Mouse (Mus musculus): Measurements from ENCODE around the gene Fahd2a. TPM values are rescaled to one million over a fixed set of nuclear protein-coding genes. Genes with fewer than 3 reads are reported as not detected.

Fahd2a gene
- total and polyA plus RNA-seq, 2 experiments from 2014 or later = 26.3 to 27.4 TPM

DNA sequence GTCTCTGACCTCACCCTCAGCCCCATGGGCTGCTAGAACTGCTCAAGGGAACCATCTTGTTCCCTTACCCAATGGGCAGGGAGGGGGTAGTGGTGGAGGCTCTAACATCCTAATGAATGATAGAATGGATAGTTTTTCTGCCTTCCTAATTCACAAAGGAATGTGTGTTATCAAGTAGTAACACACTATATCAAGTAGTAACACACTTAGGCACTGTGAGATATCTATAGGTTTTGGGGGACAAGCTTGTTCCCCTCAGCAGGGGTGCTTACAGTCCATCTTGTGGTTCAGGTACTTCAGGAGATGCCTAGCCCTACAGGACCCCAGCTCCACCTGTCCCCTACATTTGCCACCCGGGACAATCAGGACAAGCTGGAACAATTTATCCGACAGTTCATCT, 8.8 kb downstream of the Fahd2a start:
- Histone ChIP-seq H3K4me2 (ENCODE audit: low read depth) (no peak overlapping the region), H3K27me3 (ENCODE audit: insufficient read depth, low read length) (no peaks in the 10 kb centered on the region), H3K9me3 (ENCODE audit: low read length) (no peaks in the 10 kb centered on the region), H3K4me3 (ENCODE audit: low read depth, low read length) (no peak overlapping the region), H3K36me3 (ENCODE audit: insufficient read depth) (peaks cover 14% of the 10 kb centered on the region), H3K9ac (no peak overlapping the region), H3K4me1 (ENCODE audit: insufficient read depth) (no peaks in the 10 kb centered on the region), H3K27ac (ENCODE audit: low read depth, low read length) (no peak overlapping the region)
- no peak for ATAC-seq
- TF ChIP-seq CTCF (IDR thresholded peaks at IDR 0.05; ENCODE audit: low read depth) = no peak
- DNase-seq = no peak
- 93% methylated on average over 2 of the region's 2 CpGs for WGBS

DNA sequence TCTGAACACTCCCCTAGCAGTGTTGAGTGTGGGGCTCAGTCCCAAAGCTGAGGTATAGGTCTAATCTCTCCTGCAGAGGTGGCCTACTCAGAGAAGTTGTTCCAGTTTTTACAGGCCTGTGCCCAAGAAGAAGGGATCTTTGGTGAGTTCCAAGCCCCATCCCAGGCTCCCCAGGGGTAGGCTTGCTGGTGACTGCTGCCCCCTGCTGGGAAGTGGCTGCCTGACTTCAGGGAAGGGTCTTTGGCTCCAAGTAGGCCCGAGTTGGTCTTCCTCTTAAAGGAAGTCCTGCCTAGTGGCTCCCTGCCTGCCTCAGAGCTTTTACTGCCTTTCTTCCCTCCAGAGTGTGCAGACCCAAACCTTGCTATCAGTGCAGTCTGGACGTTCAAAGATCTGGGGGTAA, 9.2 kb downstream of the Fahd2a start:
- ATAC-seq = no peak
- Histone ChIP-seq H3K4me1 (ENCODE audit: insufficient read depth) (no peaks in the 10 kb centered on the region), H3K9ac (no peak overlapping the region), H3K27ac (ENCODE audit: low read depth, low read length) (no peak overlapping the region), H3K9me3 (ENCODE audit: low read length) (no peaks in the 10 kb centered on the region), H3K36me3 (ENCODE audit: insufficient read depth) (peaks cover 14% of the 10 kb centered on the region), H3K27me3 (ENCODE audit: insufficient read depth, low read length) (no peaks in the 10 kb centered on the region), H3K4me3 (ENCODE audit: low read depth, low read length) (no peak overlapping the region), H3K4me2 (ENCODE audit: low read depth) (no peak overlapping the region)
- TF ChIP-seq CTCF (IDR thresholded peaks at IDR 0.05; ENCODE audit: low read depth) = peak; percentile 55
- DNase-seq = no peak
- 33% methylated on average over 2 of the region's 2 CpGs for WGBS

DNA sequence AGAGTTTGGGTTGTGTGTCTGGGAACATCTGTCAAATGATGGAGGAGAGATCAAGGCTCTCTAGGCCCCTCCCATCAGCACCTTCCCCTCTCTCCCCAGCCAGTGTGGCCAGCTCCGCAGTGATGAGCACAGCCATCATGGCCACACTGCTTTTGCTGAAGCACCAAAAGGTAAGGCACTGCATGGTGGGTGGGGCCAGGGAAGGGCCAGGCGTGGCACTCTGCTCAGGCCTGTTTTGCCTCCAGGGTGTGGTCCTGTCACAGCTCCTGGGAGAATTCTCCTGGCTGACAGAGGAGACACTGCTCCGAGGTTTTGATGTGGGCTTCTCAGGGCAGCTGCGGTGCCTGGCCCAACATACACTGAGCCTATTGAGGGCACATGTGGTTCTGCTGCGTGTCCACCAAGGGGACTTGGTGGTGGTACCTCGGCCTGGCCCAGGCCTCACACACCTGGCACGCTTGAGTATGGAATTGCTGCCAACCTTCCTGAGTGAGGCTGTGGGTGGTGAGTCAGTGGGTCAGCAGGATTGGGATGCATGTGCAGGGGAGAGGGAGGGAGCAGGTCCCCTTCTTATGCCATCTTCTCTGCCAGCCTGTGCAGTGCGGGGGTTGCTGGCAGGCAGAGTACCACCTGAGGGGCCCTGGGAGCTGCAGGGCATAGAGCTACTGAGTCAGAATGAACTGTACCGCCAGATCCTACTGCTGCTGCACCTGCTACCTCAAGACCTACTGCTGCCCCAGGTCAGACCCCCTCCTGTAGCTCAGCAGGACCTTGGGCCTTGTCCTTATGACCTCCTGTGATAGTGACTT, 10.7 kb downstream of the Fahd2a start:
- 89% methylated on average over 9 of the region's 9 CpGs for WGBS
- no peak for DNase-seq
- no peak for TF ChIP-seq CTCF (IDR thresholded peaks at IDR 0.05; ENCODE audit: low read depth)

DNA sequence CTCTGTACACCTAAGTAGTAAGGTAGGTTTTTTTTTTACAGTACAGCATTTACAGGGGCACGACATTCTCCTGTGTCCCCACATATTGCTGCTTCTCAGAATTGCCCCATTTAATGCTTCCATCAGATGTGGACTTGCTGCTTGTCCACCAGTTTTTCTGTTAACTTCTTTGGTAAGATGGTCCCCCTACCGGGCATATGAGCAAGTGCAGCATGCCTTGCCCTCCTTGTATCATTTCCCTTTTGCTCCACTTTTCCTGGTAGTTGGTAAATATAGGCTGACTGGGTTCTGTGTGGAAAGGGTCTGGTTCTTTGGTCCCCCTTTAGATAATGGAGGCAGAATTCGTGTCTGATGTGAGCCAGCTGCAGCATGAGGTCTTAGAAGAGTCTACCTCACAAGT, 14.1 kb downstream of the Fahd2a start:
- Histone ChIP-seq H3K4me1 (ENCODE audit: insufficient read depth) (no peaks in the 10 kb centered on the region), H3K9ac (no peak overlapping the region), H3K27ac (ENCODE audit: low read depth, low read length) (no peak overlapping the region), H3K27me3 (ENCODE audit: insufficient read depth, low read length) (no peaks in the 10 kb centered on the region), H3K4me2 (ENCODE audit: low read depth) (no peak overlapping the region), H3K9me3 (ENCODE audit: low read length) (no peaks in the 10 kb centered on the region), H3K36me3 (ENCODE audit: insufficient read depth) (no peaks in the 10 kb centered on the region; the same call in 1 of the 2 replicates), H3K4me3 (ENCODE audit: low read depth, low read length) (no peak overlapping the region)
- TF ChIP-seq CTCF (IDR thresholded peaks at IDR 0.05; ENCODE audit: low read depth) = peak; percentile 85
- DNase-seq (peak; percentile 70), ATAC-seq (no peak; the same call in 1 of the 2 replicates)
- 27% methylated on average over 3 of the region's 3 CpGs for WGBS

More for the DNA sequence above, 10.7 kb downstream of the Fahd2a start:
- H3K4me2 ChIP-seq (ENCODE audit: low read depth) = no peak overlapping the region
- ATAC-seq = no peak
- no peaks in the 10 kb centered on the region for H3K9me3 ChIP-seq (ENCODE audit: low read length)
- H3K4me3 ChIP-seq (ENCODE audit: low read depth, low read length) = no peak overlapping the region
- peaks cover 14% of the 10 kb centered on the region for H3K36me3 ChIP-seq (ENCODE audit: insufficient read depth)
- no peaks in the 10 kb centered on the region for H3K4me1 ChIP-seq (ENCODE audit: insufficient read depth)
- no peak overlapping the region for H3K27ac ChIP-seq (ENCODE audit: low read depth, low read length)
- H3K27me3 ChIP-seq (ENCODE audit: insufficient read depth, low read length) = no peaks in the 10 kb centered on the region
- no peak overlapping the region for H3K9ac ChIP-seq

DNA sequence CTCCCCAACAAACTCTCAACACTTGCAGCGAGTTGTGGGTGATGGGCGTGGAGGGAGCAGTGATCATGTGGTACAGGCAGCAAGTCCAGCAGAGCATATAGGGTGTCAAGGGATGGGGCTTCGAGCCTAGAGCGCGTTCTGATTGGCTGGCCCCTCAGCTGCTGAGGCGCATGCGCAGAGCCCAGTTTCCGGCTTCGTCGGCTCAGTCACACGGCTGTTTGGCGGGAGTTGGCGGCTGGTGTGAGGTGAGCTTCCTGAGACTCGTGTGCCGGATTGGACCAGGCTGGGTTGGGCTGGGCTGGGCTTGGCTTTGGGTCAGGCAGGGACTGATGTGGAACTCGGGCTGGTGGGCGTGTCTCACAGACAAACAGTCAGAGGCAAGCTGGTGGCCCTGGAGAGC, 19.4 kb downstream of the Fahd2a start, which contains the start of gene Gpat2:
Gene Gpat2, plus strand, starts transcription at position 223 of the 400 bp plus-strand sequence.
- no peak within 1 kb of the TSS for H3K9ac ChIP-seq
- DNase-seq = no peak
- 88% methylated on average over 17 of the region's 17 CpGs for WGBS
- H3K4me1 ChIP-seq (ENCODE audit: insufficient read depth) = no peaks in the 10 kb centered on the region
- H3K9me3 ChIP-seq (ENCODE audit: low read length) = no peaks in the 10 kb centered on the region
- no peaks in the 10 kb centered on the region for H3K27me3 ChIP-seq (ENCODE audit: insufficient read depth, low read length)
- no peaks in the 10 kb centered on the region for H3K36me3 ChIP-seq (ENCODE audit: insufficient read depth)
- H3K27ac ChIP-seq (ENCODE audit: low read depth, low read length) = no peak within 1 kb of the TSS
- no peak within 1 kb of the TSS for H3K4me3 ChIP-seq (ENCODE audit: low read depth, low read length)
- H3K4me2 ChIP-seq (ENCODE audit: low read depth) = no peak within 1 kb of the TSS
- ATAC-seq = no peak
- TF ChIP-seq CTCF (IDR thresholded peaks at IDR 0.05; ENCODE audit: low read depth) = no peak

DNA sequence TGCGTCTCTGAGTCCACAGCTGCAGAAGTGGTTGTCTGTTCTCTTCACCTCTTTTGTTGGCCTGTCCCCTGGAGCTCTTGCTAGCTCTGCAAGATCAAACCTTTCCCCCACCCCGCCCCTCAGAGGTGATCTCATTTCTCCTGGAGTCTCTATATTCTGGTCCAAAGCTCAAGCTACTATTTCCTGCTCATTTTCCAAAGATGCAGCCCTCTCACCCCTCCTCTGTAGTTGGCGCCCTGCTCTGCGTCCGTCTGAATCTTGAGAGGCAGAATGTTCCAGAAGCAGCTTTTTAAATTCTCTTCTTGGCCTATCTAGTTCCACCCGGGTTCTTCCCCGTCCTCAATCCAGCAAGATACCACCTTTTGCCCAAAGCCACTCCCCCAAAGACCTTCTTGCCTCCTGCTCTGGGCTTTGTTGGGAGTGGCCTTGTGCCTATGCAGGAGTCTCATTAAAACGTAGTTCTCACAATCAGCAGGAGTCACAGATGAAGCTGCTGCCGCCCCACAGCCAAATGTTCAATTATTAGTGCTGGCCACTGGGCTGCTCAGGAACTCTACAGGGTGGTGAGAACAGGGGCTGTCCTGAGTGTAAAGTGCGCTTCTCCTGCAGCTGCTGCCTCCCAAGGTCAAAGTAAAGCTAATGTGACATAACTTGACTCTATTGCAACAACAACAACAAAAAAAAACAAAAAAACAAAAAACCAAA, 25.9 kb downstream of the Fahd2a start:
- Histone ChIP-seq H3K9ac (no peak overlapping the region), H3K4me2 (ENCODE audit: low read depth) (no peak overlapping the region)
- ATAC-seq = no peak

DNA sequence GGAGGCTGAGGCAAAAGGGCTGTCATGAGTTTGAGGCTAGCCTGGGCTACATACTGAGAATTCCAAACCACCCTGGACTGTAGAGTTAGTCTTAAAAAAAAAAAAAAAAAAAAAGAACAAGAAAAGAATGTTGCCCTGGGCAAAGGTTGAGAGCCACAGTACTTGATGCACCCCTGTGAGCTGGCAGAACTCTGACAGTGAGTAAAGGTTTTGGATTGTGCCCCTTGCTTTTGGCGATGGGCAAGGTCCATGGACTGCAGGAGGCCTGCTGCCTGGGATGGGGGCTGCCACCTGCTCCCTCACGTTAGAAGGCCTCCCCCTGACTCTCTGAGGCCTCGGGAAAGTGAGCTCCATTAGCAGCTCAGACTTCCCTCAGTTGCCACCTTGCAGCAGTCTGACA, 27.7 kb downstream of the Fahd2a start:
- Histone ChIP-seq H3K9me3 (ENCODE audit: low read length) (no peaks in the 10 kb centered on the region), H3K36me3 (ENCODE audit: insufficient read depth) (no peaks in the 10 kb centered on the region), H3K27me3 (ENCODE audit: insufficient read depth, low read length) (no peaks in the 10 kb centered on the region), H3K4me1 (ENCODE audit: insufficient read depth) (no peaks in the 10 kb centered on the region), H3K27ac (ENCODE audit: low read depth, low read length) (no peak overlapping the region), H3K9ac (no peak overlapping the region), H3K4me3 (ENCODE audit: low read depth, low read length) (no peak overlapping the region), H3K4me2 (ENCODE audit: low read depth) (no peak overlapping the region)
- TF ChIP-seq CTCF (IDR thresholded peaks at IDR 0.05; ENCODE audit: low read depth) = no peak
- ATAC-seq = no peak
- 59% methylated on average over 3 of the region's 3 CpGs for WGBS
- no peak for DNase-seq

More for the DNA sequence above, 25.9 kb downstream of the Fahd2a start:
- H3K27ac ChIP-seq (ENCODE audit: low read depth, low read length) = no peak overlapping the region
- no peaks in the 10 kb centered on the region for H3K4me1 ChIP-seq (ENCODE audit: insufficient read depth)
- no peaks in the 10 kb centered on the region for H3K36me3 ChIP-seq (ENCODE audit: insufficient read depth)
- no peak overlapping the region for H3K4me3 ChIP-seq (ENCODE audit: low read depth, low read length)
- no peak for DNase-seq
- H3K9me3 ChIP-seq (ENCODE audit: low read length) = no peaks in the 10 kb centered on the region
- TF ChIP-seq CTCF (IDR thresholded peaks at IDR 0.05; ENCODE audit: low read depth) = no peak
- WGBS = 63% methylated on average over 10 of the region's 10 CpGs
- no peaks in the 10 kb centered on the region for H3K27me3 ChIP-seq (ENCODE audit: insufficient read depth, low read length)

All from forebrain, postnatal 0 days (tissue).